Mouse (Mus musculus) kidney, embryonic 16.5 days (tissue): ENCODE results near the gene Pias3. TPM values are rescaled to one million over a fixed set of nuclear protein-coding genes. Genes with fewer than 3 reads are reported as not detected.
"Not testable (repeated sequence)": the region's sequence is repeated elsewhere in the genome, so short reads cannot be mapped to it uniquely, and the experiment has no call there.

Experiments used
- ATAC-seq: fragments of 200-750 bp; cut with Nextera tagmentation; 2 replicates; pipeline ENCODE4 v1.8.0; 2017; ENCODE audit warnings: moderate TSS enrichment; ENCODE audit not compliant: low FRiP score, low TSS enrichment
- H3K27ac ChIP-seq: fragments of 300-500 bp; sonication (generic); 2 replicates; pipeline ENCODE4 v1.5.1; 2014; ENCODE audit warnings: low read length
- H3K27me3 ChIP-seq: fragments of 300-500 bp; sonication (generic); 2 replicates; pipeline ENCODE4 v1.6.1; 2014; ENCODE audit warnings: low read length, control low read depth, mixed read lengths; ENCODE audit not compliant: insufficient read depth
- H3K36me3 ChIP-seq: fragments of 300-500 bp; sonication (generic); 2 replicates; pipeline ENCODE4 v1.6.1; 2014; ENCODE audit warnings: low read length, control low read depth, mixed read lengths; ENCODE audit not compliant: insufficient read depth
- H3K4me1 ChIP-seq: fragments of 300-500 bp; sonication (generic); 2 replicates; pipeline ENCODE4 v1.6.1; 2014; ENCODE audit warnings: low read length, control low read depth, mixed read lengths; ENCODE audit not compliant: insufficient read depth
- H3K4me2 ChIP-seq: fragments of 300-500 bp; sonication (generic); replicated peaks from 2 replicates; pipeline ENCODE4 v1.6.1; 2014; ENCODE audit warnings: low read depth, low read length
- H3K4me3 ChIP-seq: fragments of 300-500 bp; sonication (generic); 2 replicates; pipeline ENCODE4 v1.5.1; 2014; ENCODE audit warnings: mild to moderate bottlenecking, low read length
- H3K9ac ChIP-seq: fragments of 300-500 bp; sonication (generic); replicated peaks from 2 replicates; pipeline ENCODE4 v1.6.1; 2014; ENCODE audit warnings: low read length
- H3K9me3 ChIP-seq: fragments of 300-500 bp; sonication (generic); 2 replicates; pipeline ENCODE4 v1.6.1; 2016; ENCODE audit warnings: low read length, control low read depth
- WGBS: fragments of 180-500 bp; shearing (Covaris S2); extraction: QIAGEN DNeasy Blood & Tissue Kit; methylation state at CpG from one replicate; pipeline ENCODE4 v1.1.7; 2014; 5-methylcytosine and 5-hydroxymethylcytosine counted together
- polyA plus RNA-seq: library from polyadenylated mRNA; unstranded; fragments of >200 nt; fragmentation: Nextera tagmentation; extraction: Ambion mirVana; gene quantifications from 2 replicates; pipeline ENCODE4 v1.2.1, GENCODE M21; 2015

Pias3 gene
- polyA plus RNA-seq, 1 experiment from 2014 or later: 62.1 TPM

- ATAC-seq: no peak
- Histone ChIP-seq H3K27me3 (peaks cover 10% of the 10 kb centered on the region; the same call in 1 of the 2 replicates), H3K4me2 (no peak overlapping the region), H3K4me3 (no peak overlapping the region), H3K9ac (no peak overlapping the region), H3K27ac (no peak overlapping the region), H3K9me3 (no peaks in the 10 kb centered on the region), H3K36me3 (no peaks in the 10 kb centered on the region), H3K4me1 (no peaks in the 10 kb centered on the region)
- WGBS: 93% methylated on average over 3 of the region's 3 CpGs
Measured at GRCm38 (mm10) chr3:96683496-96683895, 12.7 kb upstream of the Pias3 start.

- no peak overlapping the region for H3K27ac ChIP-seq
- peak overlapping the region; percentile 22 for H3K4me3 ChIP-seq
- H3K4me2 ChIP-seq: peak overlapping the region; percentile 42
- no peaks in the 10 kb centered on the region for H3K4me1 ChIP-seq
- H3K9ac ChIP-seq: peak overlapping the region; percentile 42
- no peaks in the 10 kb centered on the region for H3K9me3 ChIP-seq
- 58% methylated on average over 17 of the region's 17 CpGs for WGBS
- H3K27me3 ChIP-seq: peaks cover 10% of the 10 kb centered on the region; the same call in 1 of the 2 replicates
- no peak for ATAC-seq
- H3K36me3 ChIP-seq: no peaks in the 10 kb centered on the region
Measured at GRCm38 (mm10) chr3:96684151-96684821, 11.9 kb upstream of the Pias3 start.

- Histone ChIP-seq H3K4me3 (peak overlapping the region; percentile 22), H3K9me3 (no peaks in the 10 kb centered on the region), H3K4me2 (peak overlapping the region; percentile 42), H3K27me3 (peaks cover 10% of the 10 kb centered on the region; the same call in 1 of the 2 replicates), H3K27ac (no peak overlapping the region), H3K36me3 (no peaks in the 10 kb centered on the region), H3K4me1 (no peaks in the 10 kb centered on the region), H3K9ac (peak overlapping the region; percentile 42)
- ATAC-seq: no peak
- WGBS: 33% methylated on average over 28 of the region's 28 CpGs
Measured at GRCm38 (mm10) chr3:96684822-96685156, 11.4 kb upstream of the Pias3 start.

- H3K27ac ChIP-seq, H3K4me3 ChIP-seq, H3K4me1 ChIP-seq, H3K9ac ChIP-seq, H3K36me3 ChIP-seq, H3K27me3 ChIP-seq, H3K4me2 ChIP-seq, H3K9me3 ChIP-seq, ATAC-seq: not testable (repeated sequence)
- WGBS: 90% methylated on average over 5 of the region's 5 CpGs
Measured at GRCm38 (mm10) chr3:96686057-96686456, 10.1 kb upstream of the Pias3 start.

- no peak overlapping the region for H3K9ac ChIP-seq
- no peaks in the 10 kb centered on the region for H3K9me3 ChIP-seq
- no peak overlapping the region for H3K4me2 ChIP-seq
- WGBS: 79% methylated on average over 11 of the region's 11 CpGs
- no peak overlapping the region for H3K4me3 ChIP-seq
- peaks cover 2% of the 10 kb centered on the region; the same call in 1 of the 2 replicates for H3K27me3 ChIP-seq
- no peaks in the 10 kb centered on the region for H3K4me1 ChIP-seq
- ATAC-seq: no peak
- no peaks in the 10 kb centered on the region for H3K36me3 ChIP-seq
- H3K27ac ChIP-seq: no peak overlapping the region
Measured at GRCm38 (mm10) chr3:96688854-96689253, 7.3 kb upstream of the Pias3 start.

- no peak overlapping the region for H3K27ac ChIP-seq
- no peak overlapping the region for H3K9ac ChIP-seq
- H3K36me3 ChIP-seq: no peaks in the 10 kb centered on the region
- H3K4me1 ChIP-seq: 0 out of 2 replicates have a peak, but pooled peaks cover under 1% of the 10 kb centered on the region
- H3K4me3 ChIP-seq: no peak overlapping the region
- H3K4me2 ChIP-seq: no peak overlapping the region
- no peaks in the 10 kb centered on the region for H3K27me3 ChIP-seq
- no peak for ATAC-seq
- H3K9me3 ChIP-seq: no peaks in the 10 kb centered on the region
- 56% methylated on average over 3 of the region's 3 CpGs for WGBS
Measured at GRCm38 (mm10) chr3:96690298-96690697, 5.9 kb upstream of the Pias3 start.

GRCm38 (mm10) chr3:96692506-96692905 lies 3.7 kb upstream of the Pias3 start:
- no peaks in the 10 kb centered on the region for H3K9me3 ChIP-seq
- H3K27me3 ChIP-seq: no peaks in the 10 kb centered on the region
- no peak for ATAC-seq
- H3K4me3 ChIP-seq: no peak overlapping the region
- 23% methylated on average over 3 of the region's 3 CpGs for WGBS
- H3K36me3 ChIP-seq: no peaks in the 10 kb centered on the region
- H3K4me1 ChIP-seq: peaks cover 9% of the 10 kb centered on the region
- no peak overlapping the region for H3K27ac ChIP-seq
- H3K9ac ChIP-seq: no peak overlapping the region
- H3K4me2 ChIP-seq: no peak overlapping the region

- 89% methylated on average over 1 of the region's 1 CpGs for WGBS
- no peak overlapping the region for H3K27ac ChIP-seq
- ATAC-seq: no peak
Measured at GRCm38 (mm10) chr3:96693579-96693978, 2.6 kb upstream of the Pias3 start.

GRCm38 (mm10) chr3:96696766-96697732 lies 865 bp downstream of the Pias3 start:
- ATAC-seq: peak; percentile 95
- peak overlapping the region; percentile 89 for H3K9ac ChIP-seq
- peak overlapping the region; percentile 77 for H3K4me2 ChIP-seq
- H3K4me1 ChIP-seq: peaks cover 25% of the 10 kb centered on the region
- peak overlapping the region; percentile 93 for H3K27ac ChIP-seq
- no peaks in the 10 kb centered on the region for H3K9me3 ChIP-seq
- H3K4me3 ChIP-seq: peak overlapping the region; percentile 92
- peaks cover 28% of the 10 kb centered on the region for H3K36me3 ChIP-seq
- WGBS: under 1% methylated on average over 74 of the region's 85 CpGs
- no peaks in the 10 kb centered on the region for H3K27me3 ChIP-seq

More at GRCm38 (mm10) chr3:96693579-96693978, 2.6 kb upstream of the Pias3 start:
- Histone ChIP-seq H3K27me3 (no peaks in the 10 kb centered on the region), H3K36me3 (no peaks in the 10 kb centered on the region), H3K9me3 (no peaks in the 10 kb centered on the region), H3K4me2 (no peak overlapping the region), H3K4me1 (peaks cover 17% of the 10 kb centered on the region), H3K9ac (no peak overlapping the region), H3K4me3 (no peak overlapping the region)
